Mouse (Mus musculus) kidney, embryonic 14.5 days (tissue): ENCODE measurements around the gene Zfp846. TPM values are rescaled to one million over a fixed set of nuclear protein-coding genes. Genes with fewer than 3 reads are reported as not detected.
A peak's percentile ranks its signal among the peaks of the same experiment; 100 is the strongest.

Experiments
- ATAC-seq: fragments of 200-750 bp; cut with Nextera tagmentation; 2 replicates; pipeline ENCODE4 v1.8.0; 2017; ENCODE audit warnings: moderate number of reproducible peaks, mild to moderate bottlenecking, moderate TSS enrichment, moderate library complexity; ENCODE audit not compliant: low FRiP score, low TSS enrichment
- H3K27ac ChIP-seq: fragments of 300-500 bp; sonication (generic); 2 replicates; pipeline ENCODE4 v1.5.1; 2014; ENCODE audit warnings: low read depth, mild to moderate bottlenecking, low read length, moderate library complexity, mixed read lengths
- H3K27me3 ChIP-seq: fragments of 300-500 bp; sonication (generic); 2 replicates; pipeline ENCODE4 v1.6.1; 2014; ENCODE audit warnings: mild to moderate bottlenecking, low read length; ENCODE audit not compliant: control insufficient read depth, insufficient read depth
- H3K36me3 ChIP-seq: fragments of 300-500 bp; sonication (generic); 2 replicates; pipeline ENCODE4 v1.6.1; 2014; ENCODE audit warnings: low read length, mixed read lengths; ENCODE audit not compliant: control insufficient read depth, insufficient read depth
- H3K4me1 ChIP-seq: fragments of 300-500 bp; sonication (generic); 2 replicates; pipeline ENCODE4 v1.6.1; 2014; ENCODE audit warnings: low read length, mixed read lengths; ENCODE audit not compliant: control insufficient read depth, insufficient read depth
- H3K4me2 ChIP-seq: fragments of 300-500 bp; sonication (generic); replicated peaks from 2 replicates; pipeline ENCODE4 v1.6.1; 2014; ENCODE audit warnings: low read depth, mild to moderate bottlenecking, low read length
- H3K4me3 ChIP-seq: fragments of 300-500 bp; sonication (generic); 2 replicates; pipeline ENCODE4 v1.5.1; 2014; ENCODE audit warnings: mild to moderate bottlenecking, low read length
- H3K9ac ChIP-seq: fragments of 300-500 bp; sonication (generic); 2 replicates; pipeline ENCODE4 v1.6.1; 2014; ENCODE audit warnings: low read depth, mild to moderate bottlenecking, low read length, moderate library complexity
- H3K9me3 ChIP-seq: fragments of 300-500 bp; sonication (generic); 2 replicates; pipeline ENCODE4 v1.6.1; 2016; ENCODE audit warnings: low read length; ENCODE audit not compliant: control insufficient read depth
- WGBS: fragments of 180-500 bp; shearing (Covaris S2); extraction: QIAGEN DNeasy Blood & Tissue Kit; methylation state at CpG from one replicate; pipeline ENCODE4 v1.1.7; 2014; 5-methylcytosine and 5-hydroxymethylcytosine counted together
- polyA plus RNA-seq: library from polyadenylated mRNA; unstranded; fragments of >200 nt; fragmentation: Nextera tagmentation; extraction: Ambion mirVana; gene quantifications from 2 replicates; pipeline ENCODE4 v1.2.1, GENCODE M21; 2014

Zfp846 gene
- 18.1 and 23.0 TPM in 2 replicates for polyA plus RNA-seq

DNA sequence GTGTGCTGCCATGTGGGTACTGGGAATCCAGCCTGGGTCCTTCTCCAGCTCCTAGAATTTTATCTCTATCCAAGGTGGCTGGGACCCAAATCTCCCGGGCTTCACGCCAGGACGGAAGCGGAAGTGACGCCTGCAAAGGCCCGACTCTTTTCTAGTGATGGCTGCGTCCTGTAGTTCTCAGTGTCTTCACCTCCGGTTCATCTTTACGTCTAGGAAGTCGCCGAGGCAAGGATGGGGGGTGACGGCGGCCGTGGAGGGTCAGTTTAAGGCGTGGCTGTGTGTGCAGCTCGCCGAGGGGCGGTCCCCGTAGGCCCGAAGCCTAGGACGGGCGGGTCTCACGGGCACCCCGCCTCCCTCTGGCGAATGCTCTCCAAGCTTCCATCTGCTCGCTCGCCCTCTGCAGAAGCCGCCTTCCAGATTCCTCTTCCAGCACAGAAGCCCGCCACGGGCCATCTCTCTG lies at the start of gene Zfp846:
TSS of gene Zfp846 (plus strand) at position 117 of the 460 bp plus-strand sequence.
- H3K4me3 ChIP-seq: peak within 1 kb of the TSS; percentile 65
- peak within 1 kb of the TSS; percentile 80 for H3K27ac ChIP-seq
- no peaks in the 10 kb centered on the region for H3K36me3 ChIP-seq
- peak within 1 kb of the TSS; percentile 58 for H3K4me2 ChIP-seq
- WGBS: under 1% methylated on average over 30 of the region's 30 CpGs
- peak within 1 kb of the TSS; percentile 74 for H3K9ac ChIP-seq
- peaks cover 6% of the 10 kb centered on the region; the same call in 1 of the 2 replicates for H3K27me3 ChIP-seq
- peak; percentile 99 for ATAC-seq
- no peaks in the 10 kb centered on the region for H3K4me1 ChIP-seq
- peaks cover 6% of the 10 kb centered on the region; the same call in 1 of the 2 replicates for H3K9me3 ChIP-seq

DNA sequence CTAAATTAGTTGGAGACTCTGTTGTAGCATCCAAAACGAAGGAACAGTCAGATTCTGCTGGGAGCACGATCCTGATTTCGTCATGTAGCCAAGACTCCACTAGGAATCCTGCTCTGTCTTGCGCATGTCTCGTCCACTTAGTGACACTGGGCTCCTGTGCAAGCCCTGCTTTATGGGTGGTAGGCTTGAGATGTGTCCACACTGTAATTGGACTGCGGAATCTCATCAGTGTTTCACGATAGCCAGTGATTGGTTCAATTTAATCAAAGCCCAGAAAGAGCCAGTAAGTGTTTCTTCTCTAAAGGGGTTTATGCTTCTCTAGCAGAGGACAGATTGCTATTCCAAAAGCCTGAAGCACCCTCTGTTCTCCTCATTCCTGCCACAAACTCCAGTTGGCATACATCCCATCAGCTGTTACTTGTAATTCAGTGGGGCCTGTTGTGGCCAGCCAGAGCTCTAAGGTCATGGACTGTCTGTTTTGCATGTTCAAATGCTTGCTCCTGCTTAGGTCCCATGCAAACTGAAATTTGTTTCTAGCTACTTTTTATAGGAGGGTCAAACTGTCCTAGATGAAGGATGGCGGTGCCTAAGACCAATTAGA lies 46.7 kb upstream of the Zfp846 start:
- H3K27me3 ChIP-seq: no peaks in the 10 kb centered on the region
- 81% methylated on average over 8 of the region's 8 CpGs for WGBS
- no peak overlapping the region for H3K9ac ChIP-seq
- no peak overlapping the region for H3K4me3 ChIP-seq
- no peaks in the 10 kb centered on the region for H3K36me3 ChIP-seq
- H3K9me3 ChIP-seq: no peaks in the 10 kb centered on the region
- no peak overlapping the region for H3K27ac ChIP-seq
- H3K4me1 ChIP-seq: no peaks in the 10 kb centered on the region
- no peak for ATAC-seq
- H3K4me2 ChIP-seq: no peak overlapping the region

DNA sequence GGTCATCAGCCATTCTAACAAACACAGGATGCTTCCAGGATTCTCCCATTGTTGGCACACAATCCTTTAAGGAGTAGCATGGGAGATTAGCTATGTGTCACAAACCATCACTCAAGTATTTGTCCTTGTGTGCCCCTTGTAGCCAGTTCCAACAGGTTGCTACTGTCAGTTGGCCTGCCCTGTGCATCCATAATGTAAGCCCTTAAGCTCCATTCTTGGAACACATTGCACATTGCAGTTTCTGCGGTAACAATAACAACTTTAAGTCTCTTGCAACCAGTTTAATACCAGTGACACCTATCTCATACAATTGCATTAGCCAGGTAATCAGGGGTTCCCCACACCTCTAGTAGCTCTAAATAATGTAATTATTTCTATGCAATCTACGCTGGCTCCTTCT lies 44.5 kb upstream of the Zfp846 start:
- Histone ChIP-seq H3K27ac (no peak overlapping the region), H3K27me3 (no peaks in the 10 kb centered on the region), H3K4me2 (no peak overlapping the region), H3K9ac (no peak overlapping the region), H3K9me3 (no peaks in the 10 kb centered on the region), H3K4me3 (no peak overlapping the region), H3K36me3 (no peaks in the 10 kb centered on the region), H3K4me1 (no peaks in the 10 kb centered on the region)
- ATAC-seq: no peak
- 75% methylated on average over 2 of the region's 2 CpGs for WGBS

DNA sequence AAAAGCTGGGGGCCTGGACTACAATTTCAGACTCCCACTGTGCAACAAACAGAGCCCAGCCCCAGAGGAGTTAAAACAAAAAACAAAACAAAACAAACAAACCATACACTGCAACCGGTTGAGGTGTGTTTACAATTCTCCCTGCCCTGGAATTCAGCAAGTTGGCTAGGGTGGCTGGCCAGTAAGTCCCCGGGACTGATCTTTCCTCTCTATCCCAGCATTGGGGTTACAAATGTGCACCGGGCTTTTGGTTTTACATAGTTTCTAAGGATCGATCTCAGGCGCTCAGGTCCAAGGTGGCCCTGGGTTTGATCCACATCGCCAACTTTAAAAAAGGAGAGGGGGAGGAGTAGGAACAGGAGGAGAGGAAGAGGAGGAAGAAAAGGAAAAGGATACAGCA lies 37.6 kb upstream of the Zfp846 start:
- Histone ChIP-seq H3K27me3 (no peaks in the 10 kb centered on the region), H3K4me2 (no peak overlapping the region), H3K9me3 (no peaks in the 10 kb centered on the region), H3K36me3 (no peaks in the 10 kb centered on the region), H3K4me1 (peaks cover 4% of the 10 kb centered on the region; the same call in 1 of the 2 replicates), H3K9ac (no peak overlapping the region), H3K27ac (no peak overlapping the region), H3K4me3 (no peak overlapping the region)
- 29% methylated on average over 6 of the region's 6 CpGs for WGBS
- ATAC-seq: no peak

DNA sequence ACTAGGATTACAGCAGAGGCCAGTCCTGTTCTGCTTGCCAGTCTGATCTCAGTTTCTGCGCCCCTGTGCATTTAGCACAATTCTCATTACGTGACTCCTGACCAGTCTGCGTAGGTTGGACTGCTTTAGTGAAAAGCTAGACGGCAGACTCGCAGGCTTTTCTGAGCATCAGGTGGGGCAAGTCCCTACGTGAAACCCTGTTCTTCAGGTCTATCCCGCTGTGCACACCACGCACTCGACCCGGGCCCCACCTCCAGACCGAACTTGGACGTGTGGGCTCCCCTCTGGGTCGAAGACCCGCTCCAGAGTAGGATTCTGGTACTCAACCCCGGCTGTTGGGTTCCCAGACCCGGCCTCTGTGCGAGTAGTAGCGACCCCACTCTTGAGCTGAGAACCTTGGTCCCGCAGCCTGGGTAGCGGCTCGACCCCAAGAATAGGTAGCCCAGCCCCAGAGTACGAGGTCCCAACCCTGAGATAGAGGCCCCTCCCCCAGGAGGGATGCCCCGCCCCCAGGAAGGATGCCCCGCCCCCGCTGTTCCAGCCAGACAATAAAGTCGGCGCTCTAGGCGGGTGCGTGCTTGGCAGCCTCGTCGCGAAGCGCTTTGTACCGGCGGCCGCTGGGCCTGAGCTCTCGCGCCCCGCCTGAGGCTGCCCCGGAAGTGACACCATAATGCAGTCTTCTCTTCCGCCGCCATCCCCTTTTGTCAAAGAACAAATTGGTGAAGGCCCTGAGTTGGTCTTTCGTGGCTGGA lies 36.8 kb upstream of the Zfp846 start:
- Histone ChIP-seq H3K4me3 (peak overlapping the region; percentile 44), H3K9me3 (no peaks in the 10 kb centered on the region), H3K27ac (peak overlapping the region; percentile 74), H3K4me1 (peaks cover 4% of the 10 kb centered on the region; the same call in 1 of the 2 replicates), H3K9ac (peak overlapping the region; percentile 60), H3K4me2 (peak overlapping the region; percentile 78), H3K36me3 (no peaks in the 10 kb centered on the region), H3K27me3 (no peaks in the 10 kb centered on the region)
- WGBS: 1% methylated on average over 43 of the region's 43 CpGs
- ATAC-seq: peak; percentile 95

DNA sequence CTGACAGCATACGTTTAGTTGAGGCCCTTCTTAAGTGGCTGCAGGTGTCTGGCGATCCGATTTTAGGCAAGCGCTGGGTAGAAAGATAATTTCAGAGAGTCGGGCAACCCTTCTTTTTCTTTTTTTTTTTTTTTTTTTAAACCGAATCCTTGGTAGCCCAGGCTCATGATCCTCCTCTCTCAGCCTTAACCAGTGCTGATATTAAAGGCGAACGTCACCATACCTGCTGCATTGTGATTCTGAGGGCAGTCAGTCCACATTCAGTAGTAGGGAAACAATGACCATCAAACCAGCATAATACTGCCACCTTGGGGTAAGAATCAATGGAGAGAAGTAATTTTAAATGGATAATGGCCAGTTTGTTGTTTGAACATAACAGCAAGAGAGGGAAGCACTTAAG lies 35.9 kb upstream of the Zfp846 start:
- Histone ChIP-seq H3K27me3 (no peaks in the 10 kb centered on the region), H3K4me1 (peaks cover 4% of the 10 kb centered on the region; the same call in 1 of the 2 replicates), H3K9ac (peak overlapping the region; percentile 60), H3K9me3 (no peaks in the 10 kb centered on the region), H3K4me3 (peak overlapping the region; percentile 44), H3K27ac (peak overlapping the region; percentile 74), H3K36me3 (no peaks in the 10 kb centered on the region), H3K4me2 (peak overlapping the region; percentile 78)
- WGBS: 24% methylated on average over 8 of the region's 8 CpGs
- ATAC-seq: no peak

DNA sequence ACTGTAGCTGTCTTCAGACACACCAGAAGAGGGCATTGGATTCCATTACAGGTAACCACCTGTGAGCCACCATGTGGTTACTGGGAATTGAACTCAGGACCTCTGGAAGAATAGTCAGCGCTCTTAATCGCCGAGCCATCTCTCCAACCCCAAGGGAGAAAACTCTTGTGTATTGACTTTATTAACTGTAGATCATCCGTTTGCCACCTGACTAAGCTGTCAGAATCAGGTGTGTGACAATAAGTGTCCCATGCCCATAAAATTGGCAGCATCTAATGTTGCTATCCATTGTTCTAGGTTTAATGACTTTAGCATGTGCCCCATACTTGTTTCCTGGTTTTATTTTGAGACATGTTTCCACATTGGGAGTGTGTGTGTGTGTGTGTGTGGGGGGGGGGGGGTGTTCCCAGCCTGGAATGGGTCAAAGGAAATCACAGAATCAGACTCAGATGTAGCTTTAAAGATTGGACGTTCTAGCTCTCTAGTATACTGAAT lies 29.3 kb upstream of the Zfp846 start:
- H3K4me2 ChIP-seq: no peak overlapping the region
- H3K36me3 ChIP-seq: no peaks in the 10 kb centered on the region
- H3K4me3 ChIP-seq: no peak overlapping the region
- H3K27me3 ChIP-seq: no peaks in the 10 kb centered on the region
- H3K9ac ChIP-seq: no peak overlapping the region
- 57% methylated on average over 5 of the region's 5 CpGs for WGBS
- no peaks in the 10 kb centered on the region for H3K9me3 ChIP-seq
- H3K27ac ChIP-seq: no peak overlapping the region
- H3K4me1 ChIP-seq: no peaks in the 10 kb centered on the region
- no peak for ATAC-seq

DNA sequence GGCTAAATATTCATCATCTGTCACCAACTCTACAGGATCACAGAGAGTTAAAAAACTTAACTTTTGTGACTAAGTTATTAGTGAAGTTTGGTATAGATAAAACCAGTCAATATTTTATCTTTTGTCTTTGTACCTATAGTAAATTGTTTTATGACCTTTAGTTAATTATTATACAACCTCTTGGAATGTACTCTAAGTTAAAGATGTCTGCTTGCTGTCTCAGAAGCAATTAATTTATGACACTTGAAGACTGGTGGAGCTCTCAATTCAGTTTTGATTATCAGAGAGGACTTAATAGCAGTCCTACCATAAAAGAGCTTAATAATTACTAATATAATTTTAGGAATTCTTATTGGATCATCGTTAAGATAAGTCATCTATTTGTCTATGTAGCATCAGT lies 28.4 kb upstream of the Zfp846 start:
- WGBS: 68% methylated on average over 1 of the region's 1 CpGs
- no peak overlapping the region for H3K9ac ChIP-seq

DNA sequence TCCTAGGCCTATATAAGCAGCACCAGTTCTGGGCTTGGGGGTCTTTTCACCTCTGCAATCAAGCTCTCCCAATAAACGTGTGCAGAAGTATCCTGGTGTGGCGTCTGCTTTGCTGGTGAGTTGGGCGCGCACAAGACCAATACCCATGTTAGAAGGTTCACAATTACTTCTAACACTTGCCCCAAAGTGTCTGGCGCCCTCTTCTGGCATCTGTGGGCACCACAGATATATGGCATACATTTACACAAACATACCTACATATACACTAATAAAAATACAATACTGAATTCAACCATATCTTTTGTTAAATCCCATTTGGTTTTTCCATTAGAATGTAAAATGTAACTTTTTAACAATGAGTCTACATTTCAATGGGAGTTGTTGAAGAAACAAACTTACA lies 18.9 kb upstream of the Zfp846 start:
- Histone ChIP-seq H3K27me3 (no peaks in the 10 kb centered on the region), H3K36me3 (no peaks in the 10 kb centered on the region), H3K9ac (no peak overlapping the region), H3K9me3 (no peaks in the 10 kb centered on the region), H3K27ac (no peak overlapping the region), H3K4me3 (no peak overlapping the region), H3K4me1 (no peaks in the 10 kb centered on the region), H3K4me2 (no peak overlapping the region)
- ATAC-seq: no peak
- 84% methylated on average over 5 of the region's 5 CpGs for WGBS

More for the DNA sequence above, 28.4 kb upstream of the Zfp846 start:
- H3K36me3 ChIP-seq: no peaks in the 10 kb centered on the region
- no peaks in the 10 kb centered on the region for H3K27me3 ChIP-seq
- H3K4me3 ChIP-seq: no peak overlapping the region
- no peak overlapping the region for H3K27ac ChIP-seq
- no peak for ATAC-seq
- no peaks in the 10 kb centered on the region for H3K4me1 ChIP-seq
- H3K9me3 ChIP-seq: no peaks in the 10 kb centered on the region
- H3K4me2 ChIP-seq: no peak overlapping the region
